Mouse (Mus musculus) spleen, adult 2 months (tissue): Measurements from ENCODE around the gene Olfr961. TPM values are rescaled to one million over a fixed set of nuclear protein-coding genes. Genes with fewer than 3 reads are reported as not detected.

ENCODE experiments used
- DNase-seq, 2 experiments: peaks; one replicate each; pipeline versions ENCODE4 v3.0.0 to v3.0.0-alpha.2; 2012 to 2021; ENCODE audit warnings: low spot score in 2 of 2, low read depth in 1 of 2
- H3K27ac ChIP-seq: fragments of 200-500 bp; 2 replicates; pipeline ENCODE4 v1.5.1; 2012; ENCODE audit warnings: low read length, inconsistent platforms; ENCODE audit not compliant: insufficient read depth
- H3K27me3 ChIP-seq: fragments of 200-500 bp; 2 replicates; pipeline ENCODE4 v1.6.1; 2012; ENCODE audit warnings: mild to moderate bottlenecking, moderate library complexity, low read length, inconsistent platforms; ENCODE audit not compliant: control insufficient read depth, insufficient read depth
- H3K36me3 ChIP-seq: fragments of 200-500 bp; 2 replicates; pipeline ENCODE4 v1.6.1; 2012; ENCODE audit warnings: mild to moderate bottlenecking, low read length, inconsistent platforms; ENCODE audit not compliant: control insufficient read depth, insufficient read depth
- H3K4me1 ChIP-seq: fragments of 200-500 bp; 2 replicates; pipeline ENCODE4 v1.6.1; 2011; ENCODE audit warnings: inconsistent platforms; ENCODE audit not compliant: control insufficient read depth, insufficient read depth, insufficient read length
- H3K4me3 ChIP-seq: fragments of 200-500 bp; 2 replicates; pipeline ENCODE4 v1.5.1; 2011; ENCODE audit warnings: mild to moderate bottlenecking, inconsistent platforms; ENCODE audit not compliant: insufficient read depth, insufficient read length; ENCODE audit errors: extremely low read depth
- CTCF ChIP-seq: fragments of 200-500 bp; IDR thresholded peaks from 2 replicates; pipeline ENCODE4 v1.5.1; 2011; ENCODE audit warnings: mild to moderate bottlenecking, inconsistent platforms; ENCODE audit not compliant: insufficient read depth, insufficient read length, insufficient replicate concordance; ENCODE audit errors: extremely low read depth
- POLR2A ChIP-seq: fragments of 200-500 bp; IDR thresholded peaks from 2 replicates; pipeline ENCODE4 v1.6.1; 2011; ENCODE audit warnings: low read depth, low read length, inconsistent platforms
- WGBS: fragments of 180-500 bp; shearing (Covaris S2); methylation state at CpG from one replicate; pipeline ENCODE4 v1.1.7; 2018; 5-methylcytosine and 5-hydroxymethylcytosine counted together
- polyA plus RNA-seq: library from polyadenylated mRNA; depleted of rRNA; stranded (reverse); fragments of >200 nt; gene quantifications from 2 replicates; pipeline ENCODE4 v1.2.3, GENCODE M21; 2012; rRNA removed

Olfr961 gene
- polyA plus RNA-seq, result not detected in 2 replicates

DNA sequence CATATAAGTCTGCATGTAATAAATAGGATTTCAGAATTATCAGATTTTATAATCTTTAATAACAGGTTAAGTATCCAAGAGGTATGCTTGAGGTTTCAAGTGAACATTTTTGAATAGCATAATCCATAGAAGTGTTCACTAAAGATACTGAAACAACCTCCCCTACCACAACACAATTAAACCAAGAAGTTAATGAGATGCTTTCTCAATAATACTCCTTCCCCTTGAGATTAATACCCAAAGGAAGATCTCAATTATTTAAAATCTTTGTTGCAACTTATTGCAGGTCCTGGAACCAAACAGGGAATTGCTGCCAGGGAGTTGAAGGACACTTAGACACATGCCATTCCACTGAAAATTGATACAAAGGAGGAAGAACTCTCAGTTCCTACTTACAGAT, at the start of gene Olfr961:
Olfr961 (plus strand) TSS at position 301 of the 400 bp plus-strand sequence.
- Histone ChIP-seq H3K4me1 (no peaks in the 10 kb centered on the region), H3K27me3 (no peaks in the 10 kb centered on the region), H3K4me3 (no peak within 1 kb of the TSS), H3K36me3 (no peaks in the 10 kb centered on the region), H3K27ac (no peak within 1 kb of the TSS)
- DNase-seq, result no peak
- TF ChIP-seq CTCF (no peak), POLR2A (no peak)

DNA sequence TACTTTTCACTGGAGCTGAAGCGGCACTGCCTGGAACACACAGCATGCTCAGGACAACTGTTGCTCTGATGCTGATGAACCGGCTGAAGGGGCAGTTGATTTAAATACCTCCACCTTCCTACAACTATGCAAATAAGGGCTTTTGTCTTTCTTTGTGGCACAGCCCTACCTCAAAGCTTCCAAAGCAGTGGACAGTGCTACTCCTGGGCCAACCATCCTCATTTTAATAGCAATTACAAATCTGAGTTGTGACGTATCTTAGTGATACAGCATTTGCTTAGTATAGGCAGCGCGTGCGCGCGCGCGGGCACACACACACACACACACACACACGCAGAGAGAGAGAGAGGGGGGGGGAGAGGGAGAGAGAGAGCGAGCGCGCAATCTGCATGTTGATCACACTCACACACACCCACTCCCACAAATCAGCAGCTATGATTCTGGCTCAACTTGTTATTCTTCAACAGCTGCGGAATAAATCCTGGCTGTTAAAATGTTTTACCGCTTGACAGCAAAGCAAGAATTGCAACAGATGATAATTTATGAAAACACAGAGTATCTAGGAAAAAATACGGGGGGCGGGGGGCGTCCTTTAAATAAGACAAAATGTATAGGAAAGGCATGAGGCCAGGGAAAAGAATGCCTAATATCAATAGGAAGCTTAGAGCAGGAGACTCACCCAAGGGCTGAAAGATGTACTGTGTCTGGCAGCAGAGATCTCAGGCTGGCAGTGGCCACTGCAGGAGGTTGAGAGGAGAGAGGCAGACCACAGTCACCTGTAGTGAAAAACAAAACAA, 42.2 kb upstream of the Olfr961 start:
- 4% methylated on average over 19 of the region's 19 CpGs for WGBS
- DNase-seq, result no peak
- TF ChIP-seq POLR2A (no peak), CTCF (no peak)
- H3K4me1 ChIP-seq, result no peaks in the 10 kb centered on the region
- H3K4me3 ChIP-seq, result no peak overlapping the region
- no peaks in the 10 kb centered on the region for H3K36me3 ChIP-seq
- H3K27me3 ChIP-seq, result no peaks in the 10 kb centered on the region; the same call in 1 of the 2 replicates
- no peak overlapping the region for H3K27ac ChIP-seq

DNA sequence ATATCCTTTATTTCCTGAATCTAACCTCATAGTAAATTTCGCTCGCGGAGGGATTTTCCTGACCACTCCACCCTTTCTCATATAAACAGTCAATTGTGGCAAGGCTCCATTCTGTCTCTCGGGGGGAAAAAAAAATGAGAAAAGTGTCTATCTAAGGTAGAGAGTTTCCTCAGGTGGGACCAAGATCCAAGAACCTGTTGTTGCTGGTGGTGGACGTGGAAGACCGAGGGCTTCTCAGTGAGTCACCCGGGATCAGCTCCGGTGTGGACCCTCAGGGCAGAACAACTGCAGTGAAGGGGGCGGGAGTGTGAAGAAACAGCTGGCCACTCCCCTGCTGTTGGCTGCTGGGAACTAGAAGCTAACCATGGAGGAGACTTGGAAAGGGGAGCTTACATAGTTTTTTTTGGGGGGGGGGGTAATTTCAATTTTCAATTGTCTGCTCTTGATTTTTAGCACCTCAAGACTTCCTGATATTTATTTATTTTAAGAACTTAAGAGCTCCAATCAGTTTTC, 41.5 kb upstream of the Olfr961 start:
- H3K27ac ChIP-seq, result no peak overlapping the region
- H3K4me3 ChIP-seq, result no peak overlapping the region
- WGBS, result 4% methylated on average over 9 of the region's 9 CpGs
- no peaks in the 10 kb centered on the region; the same call in 1 of the 2 replicates for H3K27me3 ChIP-seq
- TF ChIP-seq CTCF (no peak), POLR2A (no peak)
- no peaks in the 10 kb centered on the region for H3K4me1 ChIP-seq
- H3K36me3 ChIP-seq, result no peaks in the 10 kb centered on the region
- DNase-seq, result no peak

DNA sequence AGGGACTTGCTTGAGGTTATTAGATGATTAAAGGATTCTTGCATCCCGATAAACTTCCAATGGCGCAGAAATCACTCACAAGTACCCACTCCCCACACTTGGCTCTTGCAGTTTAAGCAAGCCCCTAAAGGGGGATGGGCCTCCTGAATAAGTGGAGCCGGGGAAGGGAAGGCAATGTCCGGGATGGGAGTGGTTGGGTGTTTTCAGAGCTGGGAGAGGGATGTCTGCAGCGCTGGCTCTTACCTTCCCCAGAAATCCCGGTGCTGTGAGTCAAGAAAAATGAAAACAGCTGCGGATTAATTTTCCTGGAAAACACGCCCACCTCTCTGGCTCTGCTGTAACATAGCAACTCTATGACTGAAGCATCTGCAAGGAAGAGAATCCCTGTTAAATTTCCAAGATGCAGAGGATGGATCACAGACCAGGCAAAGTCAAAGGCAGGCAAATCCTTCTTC, 40.9 kb upstream of the Olfr961 start, which contains the start of gene AW551984:
AW551984 (minus strand) TSS at position 405 of the 455 bp plus-strand sequence.
- no peaks in the 10 kb centered on the region for H3K36me3 ChIP-seq
- no peak within 1 kb of the TSS for H3K27ac ChIP-seq
- TF ChIP-seq POLR2A (no peak), CTCF (no peak)
- DNase-seq, result no peak
- WGBS, result 6% methylated on average over 8 of the region's 8 CpGs
- H3K4me3 ChIP-seq, result no peak within 1 kb of the TSS
- no peaks in the 10 kb centered on the region; the same call in 1 of the 2 replicates for H3K27me3 ChIP-seq
- H3K4me1 ChIP-seq, result no peaks in the 10 kb centered on the region

DNA sequence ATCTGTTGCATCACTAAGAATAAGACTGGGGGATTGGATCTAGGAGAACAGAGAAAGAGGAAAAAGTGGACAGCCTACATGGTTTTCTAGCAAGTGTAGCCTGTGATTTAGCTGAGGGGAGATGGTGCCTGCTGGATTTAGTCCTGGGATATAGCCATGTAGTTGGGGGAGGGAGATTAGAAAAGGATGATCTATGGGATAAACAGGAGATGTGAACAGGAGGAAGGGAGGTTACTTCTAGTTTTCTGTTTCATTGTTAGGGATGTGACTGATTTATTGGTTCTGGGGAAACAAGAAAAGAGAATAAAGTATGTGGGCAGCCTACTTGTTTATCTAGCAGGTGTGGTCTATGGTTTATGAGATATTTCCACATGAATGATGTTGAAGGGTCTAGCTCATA, 36.4 kb upstream of the Olfr961 start:
- no peaks in the 10 kb centered on the region for H3K4me1 ChIP-seq
- no peak for DNase-seq
- no peak overlapping the region for H3K4me3 ChIP-seq
- no peak for TF ChIP-seq CTCF
- no peak for TF ChIP-seq POLR2A
- no peak overlapping the region for H3K27ac ChIP-seq
- no peaks in the 10 kb centered on the region for H3K27me3 ChIP-seq
- no peaks in the 10 kb centered on the region for H3K36me3 ChIP-seq

DNA sequence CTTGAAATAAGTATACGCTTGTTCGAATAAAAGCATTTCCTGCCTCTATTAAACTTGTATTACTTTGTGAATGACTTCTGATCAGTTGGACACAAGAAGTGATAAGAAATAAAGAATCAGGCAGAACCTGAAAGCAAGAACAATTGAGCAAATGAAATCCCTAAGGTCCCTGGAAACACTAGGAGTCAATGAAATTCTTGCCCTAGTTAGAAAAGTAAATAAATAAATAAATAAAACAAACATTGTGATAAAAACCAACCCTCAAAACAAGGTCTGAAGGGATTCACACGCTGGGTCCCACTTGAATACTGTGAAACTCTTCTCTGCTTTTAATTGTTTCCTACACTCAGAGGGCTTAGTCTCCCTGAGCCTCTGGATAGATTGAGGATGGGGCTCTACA, 34.5 kb upstream of the Olfr961 start, which contains the start of gene Olfr148:
Olfr148 (plus strand) TSS at position 301 of the 400 bp plus-strand sequence.
- H3K36me3 ChIP-seq, result no peaks in the 10 kb centered on the region
- no peaks in the 10 kb centered on the region for H3K4me1 ChIP-seq
- no peak for DNase-seq
- no peak within 1 kb of the TSS for H3K4me3 ChIP-seq
- TF ChIP-seq CTCF (no peak), POLR2A (no peak)
- no peak within 1 kb of the TSS for H3K27ac ChIP-seq
- no peaks in the 10 kb centered on the region for H3K27me3 ChIP-seq
- WGBS, result 79% methylated on average over 3 of the region's 3 CpGs

DNA sequence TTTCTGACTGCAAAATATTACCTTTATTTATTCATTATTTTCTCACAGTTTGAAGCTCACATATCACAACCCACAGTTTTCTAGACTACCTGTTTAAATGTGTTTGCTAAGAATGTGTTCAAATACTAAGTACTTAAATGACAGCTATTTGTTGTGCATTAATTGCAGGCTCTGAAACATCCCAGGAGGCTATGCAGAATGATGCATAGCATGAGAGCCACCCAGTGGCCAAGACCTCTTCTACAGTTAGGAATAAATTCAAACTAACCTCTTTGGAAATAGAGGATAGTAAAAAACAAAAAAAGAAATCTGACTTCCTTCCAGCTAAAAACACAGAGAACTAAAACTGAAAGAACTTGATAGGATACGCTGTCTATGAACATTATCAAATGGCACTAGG, 32.9 kb upstream of the Olfr961 start:
- no peaks in the 10 kb centered on the region for H3K27me3 ChIP-seq
- no peaks in the 10 kb centered on the region for H3K36me3 ChIP-seq
- no peak overlapping the region for H3K27ac ChIP-seq
- TF ChIP-seq CTCF, result no peak
- TF ChIP-seq POLR2A, result no peak
- no peak for DNase-seq
- H3K4me1 ChIP-seq, result no peaks in the 10 kb centered on the region
- 75% methylated on average over 1 of the region's 1 CpGs for WGBS
- H3K4me3 ChIP-seq, result no peak overlapping the region
